7 mouse cellular contexts compared by ENCODE assay signal in genomic region chr7:44892276-44892921, GRCm38 (mm10). TPM values are rescaled to one million over a fixed set of nuclear protein-coding genes. Genes with fewer than 3 reads are reported as not detected.
A peak's percentile ranks its signal among the peaks of the same experiment; 100 is the strongest.
DNase-seq lines count a peak whose midpoint lies in the region; ATAC-seq lines count a peak whose summit lies in the region.

Gene Med25 (minus strand): TSS chr7:44892712.

- intact Hi-C loops in left cerebral cortex, postnatal 36 days (cut with DNase I): no loop called here

- ATAC-seq in intestine, embryonic 16.5 days: peak; percentile 77
- peak; percentile 79 for ATAC-seq in midbrain, embryonic 11.5 days (ENCODE audit: low FRiP score)

- H3K4me3 ChIP-seq in intestine, embryonic 16.5 days (ENCODE audit: low read length): peak within 1 kb of the TSS; percentile 87
- peak within 1 kb of the TSS; percentile 81 for H3K4me3 ChIP-seq in midbrain, embryonic 11.5 days (ENCODE audit: low read depth, low read length)

- under 1% methylated on average over 56 of the region's 56 CpGs for WGBS in intestine, embryonic 16.5 days
- WGBS in midbrain, embryonic 11.5 days: under 1% methylated on average over 56 of the region's 56 CpGs

- no peaks in the 10 kb centered on the region for H3K36me3 ChIP-seq in intestine, embryonic 16.5 days (ENCODE audit: control insufficient read depth, insufficient read depth, low read length)
- H3K36me3 ChIP-seq in midbrain, embryonic 11.5 days (ENCODE audit: control insufficient read depth, insufficient read depth, low read length): peaks cover 9% of the 10 kb centered on the region

- peak within 1 kb of the TSS; percentile 88 for H3K4me2 ChIP-seq in intestine, embryonic 16.5 days (ENCODE audit: low read depth, low read length)
- peak within 1 kb of the TSS; percentile 66 for H3K4me2 ChIP-seq in midbrain, embryonic 11.5 days

- peak within 1 kb of the TSS; percentile 93 for H3K9ac ChIP-seq in intestine, embryonic 16.5 days (ENCODE audit: low read depth, low read length)
- peak within 1 kb of the TSS; percentile 91 for H3K9ac ChIP-seq in midbrain, embryonic 11.5 days (ENCODE audit: low read length)

- no peaks in the 10 kb centered on the region for H3K27me3 ChIP-seq in intestine, embryonic 16.5 days (replicated peaks; ENCODE audit: control insufficient read depth, insufficient read depth, low read length)
- H3K27me3 ChIP-seq in midbrain, embryonic 11.5 days (ENCODE audit: control insufficient read depth, insufficient read depth, low read length): no peaks in the 10 kb centered on the region

- H3K9me3 ChIP-seq in intestine, embryonic 16.5 days (ENCODE audit: control insufficient read depth, low read length): no peaks in the 10 kb centered on the region
- H3K9me3 ChIP-seq in midbrain, embryonic 11.5 days (ENCODE audit: control insufficient read depth, low read length): no peaks in the 10 kb centered on the region

- peaks cover 31% of the 10 kb centered on the region for H3K4me1 ChIP-seq in intestine, embryonic 16.5 days (ENCODE audit: control insufficient read depth, insufficient read depth, low read length)
- H3K4me1 ChIP-seq in midbrain, embryonic 11.5 days (ENCODE audit: control insufficient read depth, insufficient read depth, low read length): peaks cover 48% of the 10 kb centered on the region

- H3K27ac ChIP-seq in intestine, embryonic 16.5 days (ENCODE audit: low read length): peak within 1 kb of the TSS; percentile 93
- peak within 1 kb of the TSS; percentile 93 for H3K27ac ChIP-seq in midbrain, embryonic 11.5 days (ENCODE audit: low read depth, low read length)

- peak; percentile 92 for DNase-seq in adrenal gland, adult 8-10 months
- peak; percentile 94 for DNase-seq in embryo, embryonic 9.5 days (ENCODE audit: extremely low spot score)
- DNase-seq in gastrocnemius, postnatal 4 days (ENCODE audit: low spot score in 2 of 2): peak; percentile 80 to 90
- DNase-seq in left cerebral cortex, postnatal 36 days (ENCODE audit: low spot score in 2 of 2): peak; percentile 93 to 94
- peak; percentile 99 for DNase-seq in midbrain, embryonic 11.5 days (ENCODE audit: low spot score, missing footprints)
- DNase-seq in skeletal muscle tissue, adult 2 months (ENCODE audit: low read depth, low spot score): peak; percentile 94

RNA-seq across cellular contexts. Expression of gene Med25, which starts in this region (rescaled TPM):
- 100 to 1,000 TPM in 2 of 4 experiments, 10 to 100 TPM in 2; 85.0 to 118 (median 96.5) TPM for total RNA-seq in adrenal gland, adult 8-10 months (2022)
- total RNA-seq in gastrocnemius, postnatal 4 days (2021): 10 to 100 TPM; 63.8 to 67.6 TPM
- 86.6 and 98.5 TPM in 2 replicates for polyA plus RNA-seq in intestine, embryonic 16.5 days (2015; fragmentation: Nextera tagmentation; extraction: Ambion mirVana)
- 10 to 100 TPM; 91.7 to 98.1 TPM for total RNA-seq in left cerebral cortex, postnatal 36 days (2021)
- 69.5 and 75.4 TPM in 2 replicates for polyA plus RNA-seq in midbrain, embryonic 11.5 days (2014; fragmentation: Nextera tagmentation; extraction: Ambion mirVana)

Comparison
In these comparisons a context has a peak if more than half of its experiments do, and no peak if none do; other contexts are left out.
1. Peak in every context shown above with its lines: DNase-seq, ATAC-seq, H3K4me3 ChIP-seq and H3K27ac ChIP-seq.